Mouse (Mus musculus): ENCODE results near the gene Proca1. TPM values are rescaled to one million over a fixed set of nuclear protein-coding genes. Genes with fewer than 3 reads are reported as not detected.

Gene Proca1
- polyA plus RNA-seq, 1 experiment from 2014 or later, result 2.4 TPM

- no peak overlapping the region for H3K4me2 ChIP-seq (ENCODE audit: low read depth, low read length)
- ATAC-seq (replicated peaks; ENCODE audit: extremely low read depth, insufficient read depth, low FRiP score), result no peak
- 77% methylated on average over 6 of the region's 6 CpGs for WGBS
- no peak overlapping the region for H3K9ac ChIP-seq (ENCODE audit: low read length)
- no peaks in the 10 kb centered on the region for H3K9me3 ChIP-seq (replicated peaks; ENCODE audit: control insufficient read depth, low read length)
- no peaks in the 10 kb centered on the region for H3K27me3 ChIP-seq (ENCODE audit: control insufficient read depth, insufficient read depth, low read length)
- H3K36me3 ChIP-seq (ENCODE audit: control insufficient read depth, insufficient read depth), result peaks cover 44% of the 10 kb centered on the region
- H3K4me3 ChIP-seq (ENCODE audit: low read length), result no peak overlapping the region
- no peaks in the 10 kb centered on the region for H3K4me1 ChIP-seq (ENCODE audit: control insufficient read depth, insufficient read depth, low read length)
- H3K27ac ChIP-seq (ENCODE audit: low read length), result no peak overlapping the region
These were observed 11.1 kb downstream of the Proca1 start for GRCm38 (mm10) chr11:78204287-78204686.

GRCm38 (mm10) chr11:78205361-78206206 is 12.4 kb downstream of the Proca1 start:
- H3K4me3 ChIP-seq (ENCODE audit: low read length), result no peak overlapping the region
- H3K27ac ChIP-seq (ENCODE audit: low read length), result no peak overlapping the region
- no peaks in the 10 kb centered on the region for H3K4me1 ChIP-seq (ENCODE audit: control insufficient read depth, insufficient read depth, low read length)
- H3K9ac ChIP-seq (ENCODE audit: low read length), result no peak overlapping the region
- no peak overlapping the region for H3K4me2 ChIP-seq (ENCODE audit: low read depth, low read length)
- peaks cover 56% of the 10 kb centered on the region for H3K36me3 ChIP-seq (ENCODE audit: control insufficient read depth, insufficient read depth)
- WGBS, result 78% methylated on average over 13 of the region's 13 CpGs
- H3K27me3 ChIP-seq (ENCODE audit: control insufficient read depth, insufficient read depth, low read length), result no peaks in the 10 kb centered on the region
- no peak for ATAC-seq (replicated peaks; ENCODE audit: extremely low read depth, insufficient read depth, low FRiP score)
- H3K9me3 ChIP-seq (replicated peaks; ENCODE audit: control insufficient read depth, low read length), result no peaks in the 10 kb centered on the region

- 88% methylated on average over 7 of the region's 7 CpGs for WGBS
- ATAC-seq (replicated peaks; ENCODE audit: extremely low read depth, insufficient read depth, low FRiP score), result no peak
These were observed 14.0 kb downstream of the Proca1 start for GRCm38 (mm10) chr11:78207190-78207589.

GRCm38 (mm10) chr11:78209886-78210285 is 16.7 kb downstream of the Proca1 start:
- Histone ChIP-seq H3K27ac (ENCODE audit: low read length) (no peak overlapping the region), H3K9me3 (replicated peaks; ENCODE audit: control insufficient read depth, low read length) (no peaks in the 10 kb centered on the region), H3K4me3 (ENCODE audit: low read length) (no peak overlapping the region), H3K27me3 (ENCODE audit: control insufficient read depth, insufficient read depth, low read length) (no peaks in the 10 kb centered on the region), H3K9ac (ENCODE audit: low read length) (no peak overlapping the region), H3K4me1 (ENCODE audit: control insufficient read depth, insufficient read depth, low read length) (no peaks in the 10 kb centered on the region), H3K36me3 (ENCODE audit: control insufficient read depth, insufficient read depth) (peaks cover 76% of the 10 kb centered on the region), H3K4me2 (ENCODE audit: low read depth, low read length) (no peak overlapping the region)
- 86% methylated on average over 6 of the region's 6 CpGs for WGBS
- ATAC-seq (replicated peaks; ENCODE audit: extremely low read depth, insufficient read depth, low FRiP score), result no peak

More at GRCm38 (mm10) chr11:78207190-78207589, 14.0 kb downstream of the Proca1 start:
- peaks cover 67% of the 10 kb centered on the region for H3K36me3 ChIP-seq (ENCODE audit: control insufficient read depth, insufficient read depth)
- H3K27me3 ChIP-seq (ENCODE audit: control insufficient read depth, insufficient read depth, low read length), result no peaks in the 10 kb centered on the region
- H3K27ac ChIP-seq (ENCODE audit: low read length), result no peak overlapping the region
- H3K4me2 ChIP-seq (ENCODE audit: low read depth, low read length), result no peak overlapping the region
- H3K4me1 ChIP-seq (ENCODE audit: control insufficient read depth, insufficient read depth, low read length), result no peaks in the 10 kb centered on the region
- H3K9me3 ChIP-seq (replicated peaks; ENCODE audit: control insufficient read depth, low read length), result no peaks in the 10 kb centered on the region
- no peak overlapping the region for H3K4me3 ChIP-seq (ENCODE audit: low read length)
- no peak overlapping the region for H3K9ac ChIP-seq (ENCODE audit: low read length)

GRCm38 (mm10) chr11:78210615-78211014 is 17.4 kb downstream of the Proca1 start:
- peaks cover 75% of the 10 kb centered on the region for H3K36me3 ChIP-seq (ENCODE audit: control insufficient read depth, insufficient read depth)
- no peak overlapping the region for H3K9ac ChIP-seq (ENCODE audit: low read length)
- no peak for ATAC-seq (replicated peaks; ENCODE audit: extremely low read depth, insufficient read depth, low FRiP score)
- H3K9me3 ChIP-seq (replicated peaks; ENCODE audit: control insufficient read depth, low read length), result no peaks in the 10 kb centered on the region
- 69% methylated on average over 7 of the region's 7 CpGs for WGBS
- H3K4me1 ChIP-seq (ENCODE audit: control insufficient read depth, insufficient read depth, low read length), result no peaks in the 10 kb centered on the region
- H3K27ac ChIP-seq (ENCODE audit: low read length), result no peak overlapping the region
- no peak overlapping the region for H3K4me2 ChIP-seq (ENCODE audit: low read depth, low read length)
- H3K27me3 ChIP-seq (ENCODE audit: control insufficient read depth, insufficient read depth, low read length), result no peaks in the 10 kb centered on the region
- no peak overlapping the region for H3K4me3 ChIP-seq (ENCODE audit: low read length)

GRCm38 (mm10) chr11:78211513-78211912 is 18.3 kb downstream of the Proca1 start:
- 92% methylated on average over 5 of the region's 5 CpGs for WGBS
- no peak for ATAC-seq (replicated peaks; ENCODE audit: extremely low read depth, insufficient read depth, low FRiP score)
- Histone ChIP-seq H3K27ac (ENCODE audit: low read length) (no peak overlapping the region), H3K27me3 (ENCODE audit: control insufficient read depth, insufficient read depth, low read length) (no peaks in the 10 kb centered on the region), H3K9me3 (replicated peaks; ENCODE audit: control insufficient read depth, low read length) (no peaks in the 10 kb centered on the region), H3K4me2 (ENCODE audit: low read depth, low read length) (no peak overlapping the region), H3K36me3 (ENCODE audit: control insufficient read depth, insufficient read depth) (peaks cover 75% of the 10 kb centered on the region), H3K4me3 (ENCODE audit: low read length) (no peak overlapping the region), H3K4me1 (ENCODE audit: control insufficient read depth, insufficient read depth, low read length) (no peaks in the 10 kb centered on the region), H3K9ac (ENCODE audit: low read length) (no peak overlapping the region)

- no peak for ATAC-seq (replicated peaks; ENCODE audit: extremely low read depth, insufficient read depth, low FRiP score)
- H3K9ac ChIP-seq (ENCODE audit: low read length), result no peak overlapping the region
- no peak overlapping the region for H3K4me2 ChIP-seq (ENCODE audit: low read depth, low read length)
- H3K27ac ChIP-seq (ENCODE audit: low read length), result no peak overlapping the region
- H3K4me1 ChIP-seq (ENCODE audit: control insufficient read depth, insufficient read depth, low read length), result no peaks in the 10 kb centered on the region
- H3K9me3 ChIP-seq (replicated peaks; ENCODE audit: control insufficient read depth, low read length), result no peaks in the 10 kb centered on the region
- no peaks in the 10 kb centered on the region for H3K27me3 ChIP-seq (ENCODE audit: control insufficient read depth, insufficient read depth, low read length)
- 89% methylated on average over 14 of the region's 14 CpGs for WGBS
- H3K4me3 ChIP-seq (ENCODE audit: low read length), result no peak overlapping the region
- H3K36me3 ChIP-seq (ENCODE audit: control insufficient read depth, insufficient read depth), result peaks cover 73% of the 10 kb centered on the region
These were observed 20.1 kb downstream of the Proca1 start for GRCm38 (mm10) chr11:78213086-78213817.

GRCm38 (mm10) chr11:78215709-78216317 is 22.6 kb downstream of the Proca1 start:
- H3K9me3 ChIP-seq (replicated peaks; ENCODE audit: control insufficient read depth, low read length), result no peaks in the 10 kb centered on the region
- no peak overlapping the region for H3K4me2 ChIP-seq (ENCODE audit: low read depth, low read length)
- H3K27ac ChIP-seq (ENCODE audit: low read length), result no peak overlapping the region
- no peak overlapping the region for H3K9ac ChIP-seq (ENCODE audit: low read length)
- peaks cover 68% of the 10 kb centered on the region for H3K36me3 ChIP-seq (ENCODE audit: control insufficient read depth, insufficient read depth)
- 86% methylated on average over 11 of the region's 11 CpGs for WGBS
- H3K4me3 ChIP-seq (ENCODE audit: low read length), result no peak overlapping the region
- 0 out of 2 replicates have a peak, but pooled peaks have one; percentile 45 for ATAC-seq (replicated peaks; ENCODE audit: extremely low read depth, insufficient read depth, low FRiP score)
- no peaks in the 10 kb centered on the region for H3K4me1 ChIP-seq (ENCODE audit: control insufficient read depth, insufficient read depth, low read length)
- no peaks in the 10 kb centered on the region for H3K27me3 ChIP-seq (ENCODE audit: control insufficient read depth, insufficient read depth, low read length)

- no peak overlapping the region for H3K4me3 ChIP-seq (ENCODE audit: low read length)
- no peak for ATAC-seq (replicated peaks; ENCODE audit: extremely low read depth, insufficient read depth, low FRiP score)
- H3K36me3 ChIP-seq (ENCODE audit: control insufficient read depth, insufficient read depth), result peaks cover 79% of the 10 kb centered on the region
- H3K4me1 ChIP-seq (ENCODE audit: control insufficient read depth, insufficient read depth, low read length), result no peaks in the 10 kb centered on the region
- 89% methylated on average over 4 of the region's 4 CpGs for WGBS
- no peaks in the 10 kb centered on the region for H3K27me3 ChIP-seq (ENCODE audit: control insufficient read depth, insufficient read depth, low read length)
- no peak overlapping the region for H3K9ac ChIP-seq (ENCODE audit: low read length)
- H3K9me3 ChIP-seq (replicated peaks; ENCODE audit: control insufficient read depth, low read length), result no peaks in the 10 kb centered on the region
- H3K27ac ChIP-seq (ENCODE audit: low read length), result no peak overlapping the region
- no peak overlapping the region for H3K4me2 ChIP-seq (ENCODE audit: low read depth, low read length)
These were observed 30.4 kb downstream of the Proca1 start for GRCm38 (mm10) chr11:78223586-78223985.

Measured in heart, embryonic 16.5 days (tissue).